Mouse (Mus musculus) embryo, embryonic 9.5 days (tissue): Measurements from ENCODE around the gene Aqp8.
A peak's percentile ranks its signal among the peaks of the same experiment; 100 is the strongest.

Source experiments
- DNase-seq: peaks from one replicate; pipeline ENCODE4 v3.0.0-alpha.2; 2017; ENCODE audit errors: extremely low spot score

The Aqp8 gene

DNA sequence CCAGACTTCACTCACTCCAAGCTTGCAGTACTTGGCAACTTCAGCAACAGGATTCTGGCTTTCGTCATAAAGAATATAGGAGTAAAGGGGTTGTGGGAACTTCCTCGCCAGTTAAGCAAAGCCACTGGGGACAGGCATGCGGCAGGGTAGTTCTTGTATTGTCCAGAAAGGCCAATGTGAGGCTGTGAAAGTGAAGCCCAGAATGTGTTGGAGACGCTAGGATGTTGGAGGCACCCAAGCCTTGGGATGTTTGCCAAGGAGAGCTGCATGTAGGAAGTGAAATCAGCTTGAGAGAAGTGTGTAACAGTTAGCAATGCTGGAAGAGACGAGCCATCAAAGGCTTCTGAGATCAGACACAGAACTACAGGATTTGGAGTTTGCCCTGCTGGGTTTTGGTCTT, 25.6 kb downstream of the Aqp8 start:
- no peak for DNase-seq

DNA sequence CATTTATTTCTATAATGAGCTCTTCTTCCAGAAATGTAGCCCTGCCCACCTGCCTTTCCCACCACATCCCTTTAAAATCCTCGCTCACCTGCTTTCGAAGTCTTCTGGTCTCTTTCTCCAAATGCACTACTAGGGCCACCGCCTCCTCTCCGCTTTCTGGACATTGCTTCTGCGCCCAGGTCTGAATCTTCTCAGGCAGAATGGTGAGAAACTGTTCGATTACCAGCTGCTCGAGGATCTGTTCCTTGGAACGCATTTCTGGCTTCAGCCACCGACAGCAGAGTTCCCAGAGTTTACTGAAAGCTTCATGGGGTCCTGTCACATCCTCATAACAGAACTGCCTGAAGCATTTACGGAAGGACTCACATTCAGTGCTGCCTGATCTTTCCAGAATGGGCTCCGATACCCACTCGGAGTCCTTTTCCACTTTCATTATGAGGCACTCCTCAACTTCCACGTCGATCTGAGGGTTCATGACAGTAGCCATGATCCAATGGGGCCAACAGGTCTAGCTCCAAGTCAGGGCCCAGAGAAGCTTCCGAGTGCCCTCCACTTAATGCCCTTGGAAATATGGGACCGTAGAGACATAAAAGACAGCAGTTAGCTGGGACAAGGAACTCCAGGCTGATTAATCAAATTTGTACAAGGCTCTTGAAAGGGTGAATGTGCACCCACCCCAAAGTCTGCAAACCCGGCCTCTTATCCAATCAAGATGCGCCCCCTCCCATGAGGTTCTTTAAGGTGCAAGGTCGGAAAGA, 37.6 kb downstream of the Aqp8 start:
- peak; percentile 11 for DNase-seq

DNA sequence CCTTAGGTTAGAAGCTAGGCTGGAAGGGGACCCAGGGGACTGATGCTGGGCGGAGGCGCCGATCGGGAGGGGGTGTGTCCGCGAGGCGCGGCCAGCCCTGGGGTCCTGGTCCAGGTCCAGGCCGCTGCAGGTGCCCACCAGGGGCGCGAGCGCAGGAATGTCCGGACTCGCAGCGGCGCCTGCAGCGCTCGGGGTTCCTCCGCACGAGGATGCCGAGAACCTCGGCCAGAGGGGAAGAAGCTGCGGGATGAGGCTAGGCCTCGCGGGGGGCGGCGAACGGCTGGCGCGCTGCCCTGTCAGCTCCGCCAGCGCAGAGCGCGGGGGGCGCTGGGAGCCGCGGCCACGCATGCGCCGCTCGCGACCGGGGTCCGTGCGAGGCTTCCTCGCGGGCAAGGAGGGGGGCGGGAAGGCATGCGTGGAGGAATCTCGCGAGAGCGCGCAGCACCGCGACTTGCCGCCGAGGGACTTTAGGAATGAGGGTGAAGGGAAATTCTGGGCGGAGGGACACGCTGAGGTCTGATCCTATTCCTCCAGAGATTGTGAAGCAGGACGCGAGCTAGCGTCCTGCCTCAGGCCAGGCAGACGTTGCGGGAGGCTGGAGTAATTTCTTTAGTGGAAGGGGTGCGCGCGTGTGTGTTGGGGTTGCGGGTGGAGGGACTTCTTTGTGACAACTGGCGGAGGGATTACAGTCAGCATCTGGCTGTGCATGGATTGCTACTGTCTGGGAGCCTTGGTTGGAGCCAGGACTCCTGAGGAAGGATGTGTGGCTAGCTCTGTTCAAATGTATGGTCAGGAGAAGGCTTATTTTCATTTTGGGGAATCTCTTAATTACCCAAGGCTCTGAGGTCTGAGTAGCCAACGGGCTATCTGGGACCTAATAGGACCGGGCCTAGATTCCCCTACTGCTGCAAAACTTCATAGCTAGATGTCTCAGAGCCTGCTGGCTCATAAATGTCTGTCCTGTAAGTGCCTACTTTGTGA, 38.4 kb downstream of the Aqp8 start, which contains the start of gene Zkscan2:
TSS of gene Zkscan2 (minus strand) at position 211 of the 981 bp plus-strand sequence.
- DNase-seq, result peak; percentile 87

- DNase-seq, result peak; percentile 29
These were observed 41.3 kb downstream of the Aqp8 start for GRCm38 (mm10) chr7:123503358-123503757.

GRCm38 (mm10) chr7:123507946-123508345, 45.9 kb downstream of the Aqp8 start:
- DNase-seq, result no peak
